Mouse (Mus musculus): Measurements from ENCODE around the gene Apoc4. TPM values are rescaled to one million over a fixed set of nuclear protein-coding genes. Genes with fewer than 3 reads are reported as not detected.

The Apoc4 gene
- polyA plus RNA-seq, 1 experiment from 2014 or later, result 2.8 TPM

GRCm38 (mm10) chr7:19667434-19667833 lies 13.8 kb downstream of the Apoc4 start:
- Histone ChIP-seq H3K4me1 (replicated peaks; ENCODE audit: control insufficient read depth, insufficient read depth) (peaks cover 6% of the 10 kb centered on the region; the same call in 1 of the 2 replicates), H3K9me3 (ENCODE audit: control insufficient read depth, low read length) (no peaks in the 10 kb centered on the region), H3K36me3 (ENCODE audit: control insufficient read depth, insufficient read depth, low read length) (no peaks in the 10 kb centered on the region), H3K27me3 (ENCODE audit: control insufficient read depth, insufficient read depth, low read length) (no peaks in the 10 kb centered on the region), H3K27ac (replicated peaks) (no peak overlapping the region), H3K4me2 (replicated peaks; ENCODE audit: low read depth) (no peak overlapping the region), H3K4me3 (ENCODE audit: low read depth, low read length) (no peak overlapping the region), H3K9ac (ENCODE audit: low read length) (no peak overlapping the region)
- TF ChIP-seq EP300 (optimal IDR thresholded peaks at IDR 0.05) (no peak), CTCF (IDR thresholded peaks at IDR 0.05; ENCODE audit: low read depth) (no peak)
- ATAC-seq (ENCODE audit: low FRiP score, low TSS enrichment) (no peak), DNase-seq (ENCODE audit: low spot score) (no peak)
- WGBS, result 87% methylated on average over 2 of the region's 2 CpGs

- Histone ChIP-seq H3K4me2 (replicated peaks; ENCODE audit: low read depth) (no peak overlapping the region), H3K36me3 (ENCODE audit: control insufficient read depth, insufficient read depth, low read length) (no peaks in the 10 kb centered on the region), H3K27me3 (ENCODE audit: control insufficient read depth, insufficient read depth, low read length) (no peaks in the 10 kb centered on the region), H3K4me1 (replicated peaks; ENCODE audit: control insufficient read depth, insufficient read depth) (peaks cover 6% of the 10 kb centered on the region; the same call in 1 of the 2 replicates), H3K4me3 (ENCODE audit: low read depth, low read length) (no peak overlapping the region), H3K9ac (ENCODE audit: low read length) (no peak overlapping the region), H3K9me3 (ENCODE audit: control insufficient read depth, low read length) (no peaks in the 10 kb centered on the region), H3K27ac (replicated peaks) (no peak overlapping the region)
- DNase-seq (ENCODE audit: low spot score), result no peak
- TF ChIP-seq CTCF (IDR thresholded peaks at IDR 0.05; ENCODE audit: low read depth) (peak; percentile 53), EP300 (optimal IDR thresholded peaks at IDR 0.05) (no peak)
- ATAC-seq (ENCODE audit: low FRiP score, low TSS enrichment), result no peak
- WGBS, result 66% methylated on average over 3 of the region's 3 CpGs
These were observed 14.5 kb downstream of the Apoc4 start for GRCm38 (mm10) chr7:19666750-19667149.

GRCm38 (mm10) chr7:19664955-19665841 lies 16.1 kb downstream of the Apoc4 start, which contains the start of gene Clptm1:
Gene Clptm1 (minus strand): TSS chr7:19665033.
- H3K9me3 ChIP-seq (ENCODE audit: control insufficient read depth, low read length), result no peaks in the 10 kb centered on the region
- peaks cover 6% of the 10 kb centered on the region; the same call in 1 of the 2 replicates for H3K4me1 ChIP-seq (replicated peaks; ENCODE audit: control insufficient read depth, insufficient read depth)
- under 1% methylated on average over 62 of the region's 63 CpGs for WGBS
- TF ChIP-seq CTCF (IDR thresholded peaks at IDR 0.05; ENCODE audit: low read depth) (peak; percentile 74), EP300 (optimal IDR thresholded peaks at IDR 0.05) (peak; percentile 98)
- DNase-seq (ENCODE audit: low spot score), result peak; percentile 97
- peak within 1 kb of the TSS; percentile 92 for H3K4me2 ChIP-seq (replicated peaks; ENCODE audit: low read depth)
- peak within 1 kb of the TSS; percentile 99 for H3K4me3 ChIP-seq (ENCODE audit: low read depth, low read length)
- H3K36me3 ChIP-seq (ENCODE audit: control insufficient read depth, insufficient read depth, low read length), result no peaks in the 10 kb centered on the region
- H3K27ac ChIP-seq (replicated peaks), result peak within 1 kb of the TSS; percentile 93
- H3K9ac ChIP-seq (ENCODE audit: low read length), result peak within 1 kb of the TSS; percentile 99
- no peaks in the 10 kb centered on the region for H3K27me3 ChIP-seq (ENCODE audit: control insufficient read depth, insufficient read depth, low read length)
- peak; percentile 91 for ATAC-seq (ENCODE audit: low FRiP score, low TSS enrichment)

GRCm38 (mm10) chr7:19664455-19664954 lies 16.8 kb downstream of the Apoc4 start:
- TF ChIP-seq EP300 (optimal IDR thresholded peaks at IDR 0.05) (no peak), CTCF (IDR thresholded peaks at IDR 0.05; ENCODE audit: low read depth) (no peak)
- H3K27ac ChIP-seq (replicated peaks), result peak overlapping the region; percentile 93
- no peaks in the 10 kb centered on the region for H3K36me3 ChIP-seq (ENCODE audit: control insufficient read depth, insufficient read depth, low read length)
- no peaks in the 10 kb centered on the region for H3K9me3 ChIP-seq (ENCODE audit: control insufficient read depth, low read length)
- WGBS, result under 1% methylated on average over 36 of the region's 37 CpGs
- no peaks in the 10 kb centered on the region for H3K27me3 ChIP-seq (ENCODE audit: control insufficient read depth, insufficient read depth, low read length)
- DNase-seq (ENCODE audit: low spot score), result no peak
- peak overlapping the region; percentile 99 for H3K9ac ChIP-seq (ENCODE audit: low read length)
- H3K4me2 ChIP-seq (replicated peaks; ENCODE audit: low read depth), result peak overlapping the region; percentile 92
- peak overlapping the region; percentile 99 for H3K4me3 ChIP-seq (ENCODE audit: low read depth, low read length)
- peaks cover 6% of the 10 kb centered on the region; the same call in 1 of the 2 replicates for H3K4me1 ChIP-seq (replicated peaks; ENCODE audit: control insufficient read depth, insufficient read depth)
- no peak; the same call in 1 of the 2 replicates for ATAC-seq (ENCODE audit: low FRiP score, low TSS enrichment)

GRCm38 (mm10) chr7:19663940-19664339 lies 17.3 kb downstream of the Apoc4 start:
- Histone ChIP-seq H3K27me3 (ENCODE audit: control insufficient read depth, insufficient read depth, low read length) (no peaks in the 10 kb centered on the region), H3K36me3 (ENCODE audit: control insufficient read depth, insufficient read depth, low read length) (no peaks in the 10 kb centered on the region), H3K4me2 (replicated peaks; ENCODE audit: low read depth) (peak overlapping the region; percentile 92), H3K9ac (ENCODE audit: low read length) (peak overlapping the region; percentile 99), H3K4me1 (replicated peaks; ENCODE audit: control insufficient read depth, insufficient read depth) (peaks cover 6% of the 10 kb centered on the region; the same call in 1 of the 2 replicates), H3K4me3 (ENCODE audit: low read depth, low read length) (peak overlapping the region; percentile 99), H3K27ac (replicated peaks) (no peak overlapping the region), H3K9me3 (ENCODE audit: control insufficient read depth, low read length) (no peaks in the 10 kb centered on the region)
- 11% methylated on average over 8 of the region's 8 CpGs for WGBS
- no peak for DNase-seq (ENCODE audit: low spot score)
- TF ChIP-seq EP300 (optimal IDR thresholded peaks at IDR 0.05) (no peak), CTCF (IDR thresholded peaks at IDR 0.05; ENCODE audit: low read depth) (no peak)
- ATAC-seq (ENCODE audit: low FRiP score, low TSS enrichment), result no peak

All from stomach, postnatal 0 days (tissue).